Mouse (Mus musculus) testis, adult 2 months (tissue): ENCODE data around the gene Gm21887.
"Not testable (repeated sequence)": the region's sequence is repeated elsewhere in the genome, so short reads cannot be mapped to it uniquely, and the experiment has no call there.

Experiments used
- CTCF ChIP-seq: fragments of 200-500 bp; IDR thresholded peaks from 2 replicates; pipeline ENCODE4 v1.5.1; 2012; ENCODE audit warnings: low read depth, mild to moderate bottlenecking, inconsistent platforms, low read length, moderate library complexity; ENCODE audit not compliant: control insufficient read depth, insufficient read depth, insufficient replicate concordance
- POLR2A ChIP-seq: fragments of 200-500 bp; IDR thresholded peaks from 2 replicates; pipeline ENCODE4 v1.6.1; 2012; ENCODE audit warnings: low read depth, mild to moderate bottlenecking, inconsistent platforms, low read length, moderate library complexity; ENCODE audit not compliant: control insufficient read depth

- peak; percentile 50; the same call in 1 of the 2 replicates for TF ChIP-seq CTCF
- not testable (repeated sequence) for TF ChIP-seq POLR2A
Measured at GRCm38 (mm10) chrX:170019954-170020689, 10.7 kb downstream of the Gm21887 start.
